ENCODE assay signal across 19 mouse cellular contexts in genomic region chr5:77112066-77112465, GRCm38 (mm10). TPM values are rescaled to one million over a fixed set of nuclear protein-coding genes. Genes with fewer than 3 reads are reported as not detected.
DNase-seq lines count a peak whose midpoint lies in the region; ATAC-seq lines count a peak whose summit lies in the region.
"Had no signal": no experiment of that assay in that cellular context is flagged by ENCODE, and none has a peak within 500 bp of the region (broad histone marks: within the 10 kb centered on the region; RNA-seq: fewer than 3 reads in every experiment).

No protein-coding gene starts in this region.

- ATAC-seq in heart, embryonic 15.5 days (replicated peaks; ENCODE audit: insufficient number of reproducible peaks, insufficient read depth, low FRiP score, low read depth), result no peak
- no peak for ATAC-seq in neural tube, embryonic 14.5 days (ENCODE audit: low read depth)
- ATAC-seq: intestine, embryonic 16.5 days; midbrain, embryonic 16.5 days had no signal

- peak overlapping the region; percentile 60 for H3K4me2 ChIP-seq in heart, embryonic 15.5 days
- peak overlapping the region; percentile 30; the same call in 1 of the 2 replicates for H3K4me2 ChIP-seq in neural tube, embryonic 14.5 days (ENCODE audit: low read depth, low read length)
- H3K4me2 ChIP-seq: forebrain, embryonic 12.5 days; hindbrain, embryonic 15.5 days; limb, embryonic 13.5 days; liver, embryonic 15.5 days had no signal

- peak overlapping the region; percentile 48 for H3K9ac ChIP-seq in heart, embryonic 15.5 days
- H3K9ac ChIP-seq in neural tube, embryonic 14.5 days (replicated peaks; ENCODE audit: low read depth, low read length), result peak overlapping the region; percentile 37; the same call in 1 of the 2 replicates
- H3K9ac ChIP-seq: forebrain, embryonic 12.5 days; hindbrain, embryonic 15.5 days; limb, embryonic 13.5 days; liver, embryonic 15.5 days had no signal

- no peaks in the 10 kb centered on the region for H3K27me3 ChIP-seq in heart, embryonic 15.5 days
- H3K27me3 ChIP-seq in neural tube, embryonic 14.5 days (ENCODE audit: control insufficient read depth, insufficient read depth, low read length), result no peaks in the 10 kb centered on the region
- H3K27me3 ChIP-seq in limb, embryonic 10.5 days (ENCODE audit: low read depth, poor library complexity, severe bottlenecking), result peaks cover 4% of the 10 kb centered on the region; the same call in 1 of the 2 replicates
- H3K27me3 ChIP-seq: hindbrain, embryonic 15.5 days; limb, embryonic 13.5 days had no signal

- peaks cover 29% of the 10 kb centered on the region for H3K4me1 ChIP-seq in heart, embryonic 15.5 days (replicated peaks)
- H3K4me1 ChIP-seq in neural tube, embryonic 14.5 days (ENCODE audit: control insufficient read depth, insufficient read depth, low read length), result no peaks in the 10 kb centered on the region; the same call in 1 of the 2 replicates
- peaks cover 32% of the 10 kb centered on the region for H3K4me1 ChIP-seq in limb, embryonic 10.5 days
- H3K4me1 ChIP-seq: liver, embryonic 15.5 days had no signal

- DNase-seq in cerebellum, postnatal 14 days, result peak; percentile 64 to 73
- DNase-seq in cerebellum, adult 11 months, result no peak
- DNase-seq in heart, postnatal 36 days, result no peak
- peak; percentile 55 for DNase-seq in lung, postnatal 36 days
- DNase-seq in lung, postnatal 10 days, result no peak
- no peak for DNase-seq in limb, embryonic 10.5 days (ENCODE audit: low spot score)
- DNase-seq: adrenal gland, postnatal 36 days; B cell, adult 2 months; gastrocnemius, adult 2 months; thymus, postnatal 36 days had no signal

- H3K27ac ChIP-seq in heart, embryonic 15.5 days, result peak overlapping the region; percentile 56
- no peak overlapping the region for H3K27ac ChIP-seq in neural tube, embryonic 14.5 days (ENCODE audit: low read depth, low read length)
- H3K27ac ChIP-seq in limb, embryonic 10.5 days, result no peak overlapping the region
- H3K27ac ChIP-seq: forebrain, embryonic 12.5 days; gastrocnemius, adult 2 months; hindbrain, embryonic 15.5 days; kidney, postnatal 0 days; limb, embryonic 13.5 days; liver, embryonic 15.5 days had no signal

- WGBS in heart, embryonic 15.5 days, result 36% methylated on average over 2 of the region's 2 CpGs
- 58% methylated on average over 2 of the region's 2 CpGs for WGBS in neural tube, embryonic 14.5 days
- WGBS in limb, embryonic 10.5 days, result 60% methylated on average over 2 of the region's 2 CpGs

- intact Hi-C loops in heart, postnatal 36 days (cut with DNase I), result no loop called here

- H3K9me3 ChIP-seq in heart, embryonic 15.5 days (replicated peaks), result no peaks in the 10 kb centered on the region
- H3K9me3 ChIP-seq in neural tube, embryonic 14.5 days (ENCODE audit: control insufficient read depth, low read length), result no peaks in the 10 kb centered on the region
- no peaks in the 10 kb centered on the region for H3K9me3 ChIP-seq in limb, embryonic 10.5 days (replicated peaks)
- H3K9me3 ChIP-seq: forebrain, embryonic 12.5 days; hindbrain, embryonic 15.5 days; limb, embryonic 13.5 days; liver, embryonic 15.5 days had no signal

- H3K4me3 ChIP-seq in heart, embryonic 15.5 days, result peak overlapping the region; percentile 41
- peak overlapping the region; percentile 0; the same call in 1 of the 2 replicates for H3K4me3 ChIP-seq in neural tube, embryonic 14.5 days (ENCODE audit: low read depth, low read length)
- no peak overlapping the region for H3K4me3 ChIP-seq in limb, embryonic 10.5 days
- H3K4me3 ChIP-seq: forebrain, embryonic 12.5 days; gastrocnemius, adult 2 months; hindbrain, embryonic 15.5 days; limb, embryonic 13.5 days; liver, embryonic 15.5 days had no signal

- H3K36me3 ChIP-seq in heart, embryonic 15.5 days, result 0 out of 2 replicates have a peak, but pooled peaks cover 8% of the 10 kb centered on the region
- H3K36me3 ChIP-seq in neural tube, embryonic 14.5 days (ENCODE audit: control insufficient read depth, insufficient read depth, low read length), result no peaks in the 10 kb centered on the region
- no peaks in the 10 kb centered on the region for H3K36me3 ChIP-seq in limb, embryonic 10.5 days
- H3K36me3 ChIP-seq: forebrain, embryonic 12.5 days; hindbrain, embryonic 15.5 days; limb, embryonic 13.5 days; liver, embryonic 15.5 days had no signal

RNA-seq across cellular contexts. Expression of gene Hopx, which starts 2.9 kb away (rescaled TPM):
- 16.0 and 23.6 TPM in 2 replicates for polyA plus RNA-seq in heart, embryonic 15.5 days (2015; fragmentation: Nextera tagmentation; extraction: Ambion mirVana)
- total RNA-seq in heart, postnatal 36 days (2021), result 100 to 1,000 TPM; 405 to 444 TPM
- 16.2 and 29.3 TPM in 2 replicates for polyA plus RNA-seq in neural tube, embryonic 14.5 days (2014; fragmentation: Nextera tagmentation; extraction: Ambion mirVana)
- polyA plus RNA-seq in limb, embryonic 10.5 days (2016; fragmentation: Nextera tagmentation; extraction: Ambion mirVana), result not detected in 2 replicates

Comparison
In these comparisons a context has a peak if more than half of its experiments do, and no peak if none do; other contexts are left out.
1. DNase-seq: peak in cerebellum, postnatal 14 days (2 of 2) and lung, postnatal 36 days (single experiment); none in cerebellum, adult 11 months (single experiment), heart, postnatal 36 days (0 of 2), lung, postnatal 10 days (single experiment) and limb, embryonic 10.5 days (single experiment).
2. RNA of gene Hopx, which starts 2.9 kb away (polyA plus RNA-seq): 16.2 to 29.3 TPM in neural tube, embryonic 14.5 days and 16.0 to 23.6 TPM in heart, embryonic 15.5 days; not detected in limb, embryonic 10.5 days; every median in the first group is over 10 times any median in the second.